Mouse (Mus musculus) Muller cell, postnatal 12 days (primary cell): ENCODE data around the gene Arhgap15.
A peak's percentile ranks its signal among the peaks of the same experiment; 100 is the strongest.

ENCODE experiments used
- DNase-seq: peaks from one replicate; pipeline ENCODE4 v3.0.0-alpha.2; 2015; ENCODE audit errors: inconsistent ontology term

The Arhgap15 gene

GRCm38 (mm10) chr2:43783759-43784735 lies 35.4 kb downstream of the Arhgap15 start:
- DNase-seq: no peak

- peak; percentile 91 for DNase-seq
These were observed 37.5 kb downstream of the Arhgap15 start for GRCm38 (mm10) chr2:43786101-43786500.

GRCm38 (mm10) chr2:43787141-43787540 lies 38.5 kb downstream of the Arhgap15 start:
- DNase-seq: peak; percentile 35

GRCm38 (mm10) chr2:43788484-43788883 lies 39.9 kb downstream of the Arhgap15 start:
- DNase-seq: no peak

GRCm38 (mm10) chr2:43790049-43790693 lies 41.5 kb downstream of the Arhgap15 start:
- no peak for DNase-seq

- no peak for DNase-seq
These were observed 43.0 kb downstream of the Arhgap15 start for GRCm38 (mm10) chr2:43791575-43791974.

GRCm38 (mm10) chr2:43793105-43793504 lies 44.5 kb downstream of the Arhgap15 start:
- no peak for DNase-seq

- no peak for DNase-seq
These were observed 46.1 kb downstream of the Arhgap15 start for GRCm38 (mm10) chr2:43794700-43795099.

GRCm38 (mm10) chr2:43796448-43796847 lies 47.8 kb downstream of the Arhgap15 start:
- DNase-seq: no peak

GRCm38 (mm10) chr2:43805960-43806744 lies 57.5 kb downstream of the Arhgap15 start:
- DNase-seq: peak; percentile 76

GRCm38 (mm10) chr2:43815896-43816787 lies 67.5 kb downstream of the Arhgap15 start:
- peak; percentile 37 for DNase-seq

GRCm38 (mm10) chr2:43816788-43817581 lies 68.4 kb downstream of the Arhgap15 start:
- peak; percentile 15 for DNase-seq

- DNase-seq: no peak
These were observed 87.3 kb downstream of the Arhgap15 start for GRCm38 (mm10) chr2:43835931-43836330.

- DNase-seq: no peak
These were observed 93.0 kb downstream of the Arhgap15 start for GRCm38 (mm10) chr2:43841644-43842043.

GRCm38 (mm10) chr2:43851195-43851594 lies 102.6 kb downstream of the Arhgap15 start:
- DNase-seq: peak; percentile 18

GRCm38 (mm10) chr2:43862709-43863108 lies 114.1 kb downstream of the Arhgap15 start:
- no peak for DNase-seq

GRCm38 (mm10) chr2:43902403-43902973 lies 153.9 kb downstream of the Arhgap15 start:
- peak; percentile 21 for DNase-seq

GRCm38 (mm10) chr2:43907496-43907895 lies 158.9 kb downstream of the Arhgap15 start:
- no peak for DNase-seq

GRCm38 (mm10) chr2:43914104-43914503 lies 165.5 kb downstream of the Arhgap15 start:
- DNase-seq: no peak

- DNase-seq: no peak
These were observed 175.3 kb downstream of the Arhgap15 start for GRCm38 (mm10) chr2:43923863-43924340.
